Mouse (Mus musculus) adrenal gland, adult 8-10 months (tissue): Measurements from ENCODE around the gene Ubl3. TPM values are rescaled to one million over a fixed set of nuclear protein-coding genes. Genes with fewer than 3 reads are reported as not detected.

ENCODE experiments used
- DNase-seq: peaks from one replicate; pipeline ENCODE4 v3.0.0; 2022
- total RNA-seq, 4 experiments: library from RNA; stranded (reverse); gene quantifications; 2 replicates each; pipeline ENCODE4 v1.2.4; 2022

Gene Ubl3
- 100 to 1,000 TPM; 150 to 176 (median 164) TPM for total RNA-seq

DNA sequence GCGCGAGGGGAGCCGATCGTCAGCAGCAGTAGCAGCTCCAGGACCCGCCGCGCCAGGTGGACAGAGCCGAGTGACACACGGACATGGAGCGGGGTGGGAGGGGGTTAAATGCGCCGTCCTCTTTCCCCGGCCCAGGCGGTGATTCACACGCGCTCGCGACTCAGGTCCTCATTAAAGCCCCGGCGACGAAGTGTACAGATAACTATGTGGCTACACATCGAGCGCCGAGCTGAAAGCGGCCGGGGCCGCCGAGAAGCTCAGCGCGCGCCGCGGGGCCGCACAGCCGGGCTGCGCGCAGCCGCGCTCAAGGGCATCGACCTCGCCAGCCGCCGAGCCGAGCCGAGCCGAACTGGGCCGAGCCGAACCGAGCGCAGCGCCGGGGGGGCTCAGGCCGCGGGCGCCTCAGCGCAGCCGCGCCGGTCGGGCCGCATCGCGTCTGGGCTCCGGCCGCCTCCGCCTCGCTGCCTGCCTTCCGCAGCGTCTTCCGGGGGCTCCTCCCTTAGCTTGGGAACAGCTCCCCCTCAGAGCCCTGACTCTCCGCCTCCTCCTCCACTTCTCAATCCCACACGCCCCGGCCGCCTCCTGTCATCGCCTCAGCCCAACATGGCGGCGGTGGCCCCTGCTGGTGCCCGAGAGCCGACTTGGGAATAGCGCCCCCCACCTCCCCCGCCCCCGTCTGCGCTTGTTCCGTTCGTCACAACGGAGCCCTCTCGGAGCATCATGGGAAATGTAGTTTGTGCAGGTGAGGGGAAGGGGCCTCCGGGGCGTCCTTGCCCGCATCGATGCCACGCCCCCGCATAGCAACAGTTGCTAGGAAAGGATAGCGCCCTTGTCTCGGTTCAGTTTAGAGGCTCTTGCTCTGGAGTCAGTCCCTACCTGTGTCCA lies at the start of gene Ubl3:
TSS of gene Ubl3 (minus strand) at position 603 of the 885 bp plus-strand sequence.
- peak; percentile 91 for DNase-seq

DNA sequence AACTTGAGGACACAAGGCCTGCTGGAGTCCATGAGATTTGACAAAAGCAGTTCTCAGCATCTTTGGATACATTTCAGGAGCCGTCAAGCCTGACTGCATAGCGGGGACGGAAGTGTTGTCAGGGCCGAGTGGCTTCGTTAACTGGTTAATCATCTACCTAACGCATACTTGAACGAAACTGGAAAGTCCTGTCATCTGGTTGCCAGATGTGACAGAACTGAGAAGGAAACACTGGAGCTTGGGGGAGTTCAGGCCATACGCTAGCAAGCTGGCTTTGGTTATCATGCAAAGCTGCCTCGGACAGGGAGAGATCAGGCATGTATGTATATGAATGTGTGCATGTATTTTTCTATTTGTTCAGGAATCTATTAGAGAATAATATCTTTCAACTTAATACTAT lies 45.8 kb upstream of the Ubl3 start:
- no peak for DNase-seq

- DNase-seq, result no peak
These were observed 43.6 kb upstream of the Ubl3 start for GRCm38 (mm10) chr5:148596086-148596753.

DNA sequence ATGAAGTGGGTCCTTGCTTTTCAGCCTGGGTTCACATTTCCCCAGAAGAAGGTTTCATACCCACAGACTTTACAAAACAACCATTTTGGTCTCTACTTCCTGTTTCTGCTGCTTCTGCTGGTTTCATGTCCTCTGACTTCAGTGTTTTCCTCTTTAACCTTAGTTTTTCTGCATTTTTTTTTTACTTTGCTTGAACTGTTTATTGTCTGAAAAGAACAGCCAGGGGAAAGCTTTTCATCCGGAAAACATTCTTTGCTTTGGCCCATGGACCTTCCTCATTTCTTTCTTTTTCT lies 42.8 kb upstream of the Ubl3 start:
- DNase-seq, result no peak

GRCm38 (mm10) chr5:148594693-148595458 lies 42.3 kb upstream of the Ubl3 start:
- no peak for DNase-seq

GRCm38 (mm10) chr5:148593607-148594006 lies 41.0 kb upstream of the Ubl3 start:
- DNase-seq, result no peak

- DNase-seq, result no peak
These were observed 38.9 kb upstream of the Ubl3 start for GRCm38 (mm10) chr5:148591448-148591862.

DNA sequence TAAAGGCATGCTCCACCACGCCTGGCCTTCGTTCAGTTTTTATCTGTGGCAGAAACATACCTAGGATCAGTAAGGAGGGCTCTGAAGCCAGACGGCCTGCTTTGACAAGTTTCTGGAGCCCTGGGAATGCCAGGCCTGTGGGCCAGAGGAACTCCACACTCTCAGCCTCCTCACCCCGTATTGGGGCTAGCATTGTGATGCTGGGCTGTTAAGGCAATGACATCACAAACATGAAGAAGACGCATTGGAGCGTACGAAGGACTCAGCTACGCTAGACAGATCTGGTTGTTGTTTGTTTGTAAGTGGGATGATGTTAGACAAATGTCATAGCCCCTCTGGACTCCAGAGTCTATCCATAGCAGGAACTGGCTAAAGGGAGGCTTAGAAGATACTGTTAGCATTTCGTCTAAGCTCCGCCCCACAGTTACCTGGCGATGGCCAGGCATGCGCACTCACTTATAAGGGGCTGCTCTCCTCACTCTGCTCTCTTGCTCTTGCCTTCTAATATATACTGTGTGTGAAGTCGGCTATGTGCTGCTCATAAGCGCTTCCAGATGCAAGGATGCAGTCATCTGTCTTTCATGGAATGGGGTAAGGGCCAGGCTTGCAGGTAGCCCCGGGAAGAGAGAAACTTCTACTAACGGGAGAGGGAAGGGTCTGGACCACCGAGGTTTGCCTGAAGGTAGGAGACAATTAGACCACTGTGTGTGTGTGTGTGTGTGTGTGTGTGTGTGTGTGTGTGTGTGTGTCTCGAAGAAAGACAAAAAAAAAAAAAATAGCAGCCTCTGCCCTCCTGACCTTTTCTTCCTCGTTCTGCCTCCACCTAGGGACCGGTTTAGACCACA lies 38.2 kb upstream of the Ubl3 start:
- DNase-seq, result no peak

DNA sequence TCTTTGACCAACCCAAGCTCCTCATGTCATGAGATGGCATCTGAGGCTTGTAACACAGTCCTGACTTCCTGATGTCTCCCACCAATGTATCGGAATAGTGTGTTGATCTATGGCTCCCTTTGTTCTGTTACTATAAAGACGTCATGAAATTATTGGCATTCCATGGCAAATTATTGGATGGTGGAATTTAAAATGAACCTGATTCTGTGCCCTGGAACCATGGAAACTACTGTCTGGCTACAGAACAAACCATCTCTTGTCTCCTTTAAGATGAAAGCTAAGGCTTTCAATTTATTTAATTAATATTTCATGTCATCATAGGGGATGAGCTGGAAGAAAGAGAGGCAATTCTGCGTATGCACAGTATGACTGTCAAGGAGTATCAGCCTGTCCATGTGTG lies 36.4 kb upstream of the Ubl3 start:
- no peak for DNase-seq

DNA sequence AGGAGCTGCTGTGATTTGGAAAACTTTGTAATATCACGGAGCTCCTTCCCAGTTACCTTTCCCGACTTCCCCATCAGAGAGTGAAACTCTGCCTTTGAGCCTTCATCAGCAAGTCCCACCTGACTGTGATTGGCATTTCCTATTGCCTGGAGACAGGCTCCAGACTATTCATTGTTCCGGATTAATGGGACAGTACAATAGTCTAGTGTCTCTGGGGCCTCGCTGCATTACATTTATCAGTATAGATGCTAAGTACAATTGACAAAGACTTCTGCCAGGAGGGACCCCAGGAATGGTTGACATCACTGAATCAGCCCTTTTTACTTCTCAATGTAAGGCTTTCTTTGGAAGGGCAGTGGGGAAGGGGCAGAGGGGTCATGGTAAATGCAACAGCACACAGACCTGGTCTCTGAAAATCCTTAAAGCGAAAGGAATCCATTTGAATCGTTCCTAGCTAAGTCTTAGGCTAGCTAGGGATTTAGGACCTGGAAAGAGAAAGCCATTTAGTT lies 35.6 kb upstream of the Ubl3 start:
- no peak for DNase-seq

GRCm38 (mm10) chr5:148580388-148580985 lies 27.9 kb upstream of the Ubl3 start:
- DNase-seq, result no peak

DNA sequence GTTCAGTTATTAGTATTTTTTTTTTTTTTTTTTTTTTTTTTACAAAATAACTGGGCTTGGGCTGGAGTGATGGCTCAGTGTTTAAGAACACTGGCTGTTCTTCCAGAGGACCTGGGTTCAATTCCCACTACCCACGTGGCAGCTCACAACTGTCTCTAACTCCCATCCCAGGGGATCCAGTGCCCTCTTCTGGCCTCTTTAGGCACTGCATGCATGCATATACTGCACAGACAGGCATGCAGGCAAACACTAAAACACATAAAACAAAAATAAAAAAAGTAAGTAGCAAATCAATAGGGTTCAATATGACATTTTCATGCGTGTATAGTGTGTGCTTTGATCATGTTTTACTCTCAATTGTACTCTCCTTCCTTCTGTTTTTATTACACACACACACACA lies 26.6 kb upstream of the Ubl3 start:
- no peak for DNase-seq

GRCm38 (mm10) chr5:148578353-148578752 lies 25.8 kb upstream of the Ubl3 start:
- DNase-seq, result no peak

DNA sequence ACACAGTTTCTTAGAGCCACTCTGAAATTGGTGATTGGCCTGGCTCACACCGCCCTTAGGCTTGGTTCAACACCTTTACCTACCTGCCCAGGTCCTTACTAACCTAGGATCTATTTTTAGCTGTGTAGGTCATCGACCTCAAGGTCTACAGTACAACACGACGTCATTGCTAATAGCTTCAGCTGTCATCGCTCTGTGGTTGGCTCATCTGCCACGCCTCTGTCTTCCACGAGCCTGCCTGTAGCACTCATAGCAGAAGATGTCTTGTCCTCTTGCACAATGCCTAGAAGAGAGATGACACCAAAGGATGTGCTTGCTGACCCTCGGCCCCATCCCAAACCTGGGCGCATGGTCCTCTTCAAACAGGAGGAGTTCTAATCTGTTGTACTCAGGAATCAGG lies 24.7 kb upstream of the Ubl3 start:
- DNase-seq, result no peak

DNA sequence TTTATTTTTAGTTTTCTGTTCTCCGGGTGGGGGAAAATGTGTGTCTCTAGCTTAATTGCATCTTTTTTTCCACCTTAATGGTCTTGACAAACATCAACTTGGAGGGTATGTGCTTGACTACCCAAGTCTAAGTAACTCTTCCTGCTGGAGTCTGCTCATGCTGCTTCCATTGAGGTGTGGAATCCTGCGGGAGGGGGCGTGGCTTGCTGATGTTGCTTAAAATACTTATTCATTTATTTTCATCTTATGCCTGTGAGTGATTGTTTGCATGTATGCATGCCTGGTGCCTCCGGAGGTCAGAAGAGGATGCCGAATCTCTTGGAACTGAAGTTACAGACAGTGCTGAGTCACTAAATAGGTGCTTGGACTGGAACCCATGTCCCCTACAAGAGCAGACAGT lies 22.6 kb upstream of the Ubl3 start:
- no peak for DNase-seq

DNA sequence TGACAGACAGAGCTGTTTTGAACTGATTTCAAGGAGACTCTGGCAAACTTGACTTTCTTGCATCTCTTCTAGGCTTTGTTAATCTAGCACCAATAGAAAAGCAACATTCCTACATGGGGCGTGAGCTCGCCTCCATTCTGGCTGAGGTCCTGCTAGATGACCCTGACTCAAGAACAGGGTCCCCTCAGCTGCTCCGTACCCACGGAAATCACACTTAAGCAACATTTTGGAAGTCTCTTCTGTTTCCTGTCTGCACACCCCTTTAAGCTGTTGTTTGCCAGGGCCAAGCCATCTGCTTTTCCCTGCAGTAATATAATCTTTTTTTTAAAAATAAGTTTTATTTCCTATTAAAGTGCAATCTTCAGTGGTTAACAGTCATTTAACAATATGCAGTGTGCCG lies 20.1 kb upstream of the Ubl3 start:
- no peak for DNase-seq

GRCm38 (mm10) chr5:148570571-148571304 lies 18.1 kb upstream of the Ubl3 start:
- no peak for DNase-seq

- peak; percentile 48 for DNase-seq
These were observed 16.9 kb upstream of the Ubl3 start for GRCm38 (mm10) chr5:148569444-148569843.

GRCm38 (mm10) chr5:148565636-148566035 lies 13.0 kb upstream of the Ubl3 start:
- no peak for DNase-seq

DNA sequence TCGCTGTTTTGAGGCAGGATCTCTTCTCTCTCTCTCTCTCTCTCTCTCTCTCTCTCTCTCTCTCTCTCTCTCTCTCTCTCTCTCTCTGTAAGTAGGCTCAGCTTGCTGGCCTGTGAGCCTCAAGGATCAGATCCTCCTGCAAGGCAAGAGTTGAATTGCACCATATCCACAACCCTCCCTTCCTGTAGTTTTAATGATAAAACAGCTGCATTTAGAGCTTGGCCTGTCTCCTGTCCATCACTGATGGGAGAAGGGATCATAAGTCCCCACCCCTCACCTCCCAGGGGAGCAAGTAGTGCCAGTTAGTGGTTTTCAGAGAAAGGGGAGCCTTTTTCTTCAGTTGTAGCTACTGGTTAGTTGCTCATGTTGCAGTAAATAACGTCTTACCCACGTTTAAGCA lies 11.5 kb upstream of the Ubl3 start:
- no peak for DNase-seq

DNA sequence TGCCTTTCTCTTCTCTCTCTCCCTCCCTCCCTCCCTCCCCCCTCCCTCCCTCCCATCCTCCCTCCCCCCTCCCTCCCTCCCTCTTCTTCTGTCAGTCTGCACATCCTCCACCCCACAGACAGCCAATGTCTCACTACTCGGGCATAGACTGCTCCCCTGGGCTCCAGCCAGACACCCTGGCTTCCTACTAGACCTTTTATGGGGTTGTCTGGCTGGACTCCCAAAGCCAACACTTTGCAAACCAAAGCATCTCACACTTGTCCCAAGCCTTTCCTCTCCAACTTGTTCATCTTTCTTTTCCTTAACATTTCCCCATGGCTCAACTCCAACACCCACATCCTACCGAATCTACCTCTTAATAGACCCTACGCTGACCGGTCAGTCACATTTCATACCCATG lies 10.7 kb upstream of the Ubl3 start:
- no peak for DNase-seq
